Mouse (Mus musculus): Measurements from ENCODE around the gene Cd164. TPM values are rescaled to one million over a fixed set of nuclear protein-coding genes. Genes with fewer than 3 reads are reported as not detected.
A peak's percentile ranks its signal among the peaks of the same experiment; 100 is the strongest.

Gene Cd164
- total RNA-seq (2021): 100 to 1,000 TPM; 216 to 218 TPM

DNA sequence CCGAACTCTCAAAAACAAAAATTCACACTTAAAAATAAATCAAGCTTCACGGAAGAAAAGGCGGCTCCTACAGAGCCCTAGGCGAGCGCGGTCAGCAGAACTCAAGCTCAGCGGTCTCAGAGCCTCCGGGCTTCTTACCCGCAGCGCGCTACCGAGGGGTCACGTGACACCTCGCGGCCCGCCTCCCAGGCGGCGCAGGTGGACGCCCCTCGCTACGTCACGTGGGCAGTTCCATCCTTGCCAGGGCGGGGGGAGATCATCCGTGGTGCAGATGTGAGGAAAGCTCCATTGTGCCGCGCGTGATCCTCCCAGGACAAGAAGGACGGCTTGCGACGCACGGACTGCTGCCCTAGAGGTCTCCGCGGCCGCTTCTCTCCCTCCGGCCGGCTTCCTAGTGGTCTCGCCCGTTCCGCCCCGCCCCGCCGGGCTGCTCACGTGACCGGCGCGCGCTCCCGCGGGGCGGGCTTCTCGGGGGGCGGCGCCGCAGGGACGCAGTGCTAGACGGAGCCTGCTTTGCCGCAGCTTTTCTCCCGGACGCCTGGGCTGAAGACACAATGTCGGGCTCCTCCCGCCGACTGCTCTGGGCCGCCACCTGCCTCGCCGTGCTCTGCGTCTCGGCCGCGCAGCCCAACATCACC, at the start of gene Cd164:
Gene Cd164, plus strand, starts transcription at position 434 of the 638 bp plus-strand sequence.
- peak; percentile 94 for DNase-seq

DNA sequence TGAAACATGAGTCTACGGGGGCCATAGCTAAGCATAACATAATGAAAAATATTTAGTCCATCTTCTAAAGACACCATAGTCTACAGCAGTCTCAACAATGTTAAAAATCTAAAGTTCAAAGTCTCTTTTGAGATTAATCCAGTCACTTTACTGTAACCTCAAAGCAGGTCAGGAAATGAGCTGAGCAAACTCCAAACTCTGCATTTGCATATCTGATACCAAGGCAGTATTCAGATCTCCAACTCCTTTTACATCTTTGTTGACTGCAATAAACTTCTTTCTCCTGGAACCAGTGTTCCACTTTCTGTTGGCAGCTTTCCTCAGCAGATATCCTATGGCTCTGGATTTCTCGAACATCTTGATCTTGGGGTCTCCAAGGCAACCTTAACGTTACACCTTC, 48.5 kb upstream of the Cd164 start:
- no peak for DNase-seq

DNA sequence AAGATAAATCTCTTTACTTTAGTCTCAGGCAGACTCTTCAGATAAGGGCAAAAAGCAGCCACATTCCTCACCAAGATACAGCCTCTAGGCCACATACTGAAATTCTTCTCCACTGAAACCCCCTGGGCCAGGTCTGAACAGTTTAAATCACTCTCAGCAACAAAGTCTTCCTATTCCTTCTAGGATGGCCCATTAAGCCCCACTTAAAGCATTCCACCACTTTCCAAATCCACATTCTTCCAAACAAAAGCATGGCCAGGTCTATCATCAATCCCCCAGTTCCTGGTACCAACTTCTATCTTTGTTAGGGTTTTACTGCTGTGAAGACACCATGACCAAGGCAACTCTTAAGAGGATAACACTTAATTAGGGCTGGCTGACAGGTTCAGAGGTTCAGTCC, 46.7 kb upstream of the Cd164 start:
- no peak for DNase-seq

DNA sequence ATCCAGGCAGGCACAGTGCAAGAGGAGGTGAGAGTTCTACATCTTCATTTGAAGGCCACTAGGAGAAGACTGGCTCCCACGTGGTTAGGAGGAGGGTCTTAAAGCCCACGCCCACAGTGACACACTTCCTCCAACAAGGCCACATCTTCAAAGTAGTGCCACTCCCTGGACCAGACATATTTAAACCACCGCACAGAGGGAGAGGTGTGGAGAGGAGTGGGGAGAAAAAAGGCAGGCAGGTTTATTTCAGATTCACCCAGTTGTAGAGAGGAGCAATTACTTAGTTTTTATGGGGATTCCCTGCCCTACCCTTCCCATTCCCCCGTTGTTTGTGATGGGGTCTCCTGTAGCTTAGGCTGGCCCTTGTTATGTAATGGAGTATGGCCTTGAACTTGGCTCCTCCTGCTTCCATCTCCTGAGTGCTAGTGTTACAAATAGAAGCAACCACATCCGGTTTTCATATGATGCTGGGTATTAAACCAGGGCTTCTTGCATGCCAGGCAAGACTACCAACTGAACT, 46.2 kb upstream of the Cd164 start:
- no peak for DNase-seq

DNA sequence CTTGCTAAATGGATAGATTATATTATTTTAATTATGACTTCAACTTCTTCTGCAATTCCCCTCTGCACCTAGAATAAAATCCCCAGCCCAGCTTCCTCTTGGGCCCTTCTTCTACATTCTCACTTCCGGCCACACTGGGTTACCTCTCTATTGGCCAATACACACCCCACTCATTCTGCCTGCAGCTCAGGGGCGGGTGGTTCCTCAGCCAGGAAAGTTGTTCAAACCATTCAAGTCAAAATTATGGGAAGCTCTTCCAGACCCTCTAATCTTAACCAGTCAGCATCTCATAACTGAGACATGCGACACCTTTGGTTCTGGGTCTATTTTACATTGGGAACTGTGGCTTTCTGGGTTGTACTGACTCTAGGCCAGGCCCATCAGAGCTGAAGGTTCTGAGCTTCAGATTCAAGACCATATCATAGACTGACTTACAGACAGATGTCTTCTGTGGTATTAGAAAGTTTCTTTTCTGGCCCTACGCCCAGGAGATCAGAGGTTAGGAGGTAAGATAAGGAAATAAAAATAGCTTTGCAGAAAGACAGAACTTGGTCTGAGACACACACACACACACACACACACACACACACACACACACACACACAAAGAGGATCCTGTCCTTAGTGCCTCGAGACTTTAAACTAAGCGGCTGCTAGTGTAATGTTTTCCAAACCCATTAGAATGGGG, 45.3 kb upstream of the Cd164 start:
- DNase-seq: peak; percentile 78

DNA sequence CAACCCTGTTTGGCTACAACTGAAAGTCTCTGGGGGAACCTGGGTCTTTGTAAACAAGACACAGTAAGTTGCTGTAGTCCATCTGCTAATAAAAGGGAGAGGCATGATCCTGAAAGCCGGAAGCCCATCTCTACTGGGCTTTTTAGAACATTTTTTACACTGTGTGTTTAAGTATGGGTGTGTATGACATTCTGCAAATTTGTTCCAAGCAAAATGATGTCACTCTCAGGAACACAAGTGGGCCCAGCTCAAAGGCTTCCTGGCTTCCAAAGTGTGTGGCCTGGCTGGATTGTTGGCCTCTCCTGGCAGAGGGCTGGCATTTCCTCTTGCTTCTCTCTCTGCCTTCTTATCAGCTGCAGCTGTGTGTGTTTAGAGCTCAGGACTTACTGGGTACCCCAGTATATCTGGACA, 44.2 kb upstream of the Cd164 start:
- peak; percentile 58 for DNase-seq

DNA sequence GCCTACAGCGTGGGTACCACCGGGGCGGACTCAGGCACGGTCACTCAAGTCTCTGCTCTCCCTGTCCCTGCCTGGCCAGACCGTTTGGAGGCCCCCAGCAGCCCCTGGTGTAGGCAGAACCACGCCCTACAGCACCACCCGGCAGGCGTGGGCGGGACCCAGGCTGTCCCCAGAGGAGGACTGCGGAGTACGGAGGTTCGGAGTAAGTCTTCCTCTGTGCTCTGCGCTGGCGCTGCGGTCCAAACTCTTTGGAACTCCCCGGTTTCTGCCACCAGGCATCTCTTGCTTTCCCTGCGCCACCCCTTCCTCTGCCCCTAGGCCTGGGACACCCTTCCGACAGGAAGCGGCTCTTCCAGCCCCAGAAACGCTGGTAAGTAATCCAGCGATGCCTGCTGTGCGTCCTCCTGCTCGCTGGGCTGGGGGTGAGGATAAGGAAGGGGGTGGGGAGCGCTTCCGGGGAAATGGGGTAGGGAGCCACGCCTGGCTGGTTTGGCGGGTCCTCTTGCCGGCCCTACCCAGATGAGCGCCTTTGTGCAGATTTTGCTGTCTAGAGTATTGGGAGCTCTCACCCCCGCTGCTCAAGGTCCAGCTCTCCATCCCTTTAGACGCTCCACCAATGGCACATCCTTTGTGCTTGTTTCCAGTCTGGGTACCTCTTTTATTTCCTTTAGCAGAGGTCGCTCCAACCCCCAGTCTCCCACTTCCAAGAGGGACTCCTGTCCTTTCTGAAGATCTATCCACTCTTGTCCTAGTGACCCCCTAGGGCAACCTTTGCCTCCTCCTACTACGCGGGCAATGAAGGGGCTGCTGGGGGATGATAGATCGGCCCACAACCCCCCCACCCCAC, 42.8 kb upstream of the Cd164 start, which contains the start of gene Mical1:
Gene Mical1, plus strand, starts transcription at position 144 of the 847 bp plus-strand sequence.
- peak; percentile 79 for DNase-seq

DNA sequence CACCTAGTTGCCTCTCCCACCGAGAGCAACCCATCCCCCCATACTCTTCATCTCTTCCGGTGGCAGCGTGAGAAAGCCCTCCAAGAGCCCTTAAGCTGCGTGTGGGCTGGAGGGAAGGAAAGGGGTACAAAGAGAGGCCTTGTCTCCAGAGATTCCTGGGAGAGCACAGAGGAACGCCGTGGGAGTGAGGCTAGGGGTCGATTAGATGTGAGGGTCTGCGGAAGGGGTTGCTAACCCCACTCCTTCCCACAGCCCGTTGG, 42.3 kb upstream of the Cd164 start:
- no peak for DNase-seq

DNA sequence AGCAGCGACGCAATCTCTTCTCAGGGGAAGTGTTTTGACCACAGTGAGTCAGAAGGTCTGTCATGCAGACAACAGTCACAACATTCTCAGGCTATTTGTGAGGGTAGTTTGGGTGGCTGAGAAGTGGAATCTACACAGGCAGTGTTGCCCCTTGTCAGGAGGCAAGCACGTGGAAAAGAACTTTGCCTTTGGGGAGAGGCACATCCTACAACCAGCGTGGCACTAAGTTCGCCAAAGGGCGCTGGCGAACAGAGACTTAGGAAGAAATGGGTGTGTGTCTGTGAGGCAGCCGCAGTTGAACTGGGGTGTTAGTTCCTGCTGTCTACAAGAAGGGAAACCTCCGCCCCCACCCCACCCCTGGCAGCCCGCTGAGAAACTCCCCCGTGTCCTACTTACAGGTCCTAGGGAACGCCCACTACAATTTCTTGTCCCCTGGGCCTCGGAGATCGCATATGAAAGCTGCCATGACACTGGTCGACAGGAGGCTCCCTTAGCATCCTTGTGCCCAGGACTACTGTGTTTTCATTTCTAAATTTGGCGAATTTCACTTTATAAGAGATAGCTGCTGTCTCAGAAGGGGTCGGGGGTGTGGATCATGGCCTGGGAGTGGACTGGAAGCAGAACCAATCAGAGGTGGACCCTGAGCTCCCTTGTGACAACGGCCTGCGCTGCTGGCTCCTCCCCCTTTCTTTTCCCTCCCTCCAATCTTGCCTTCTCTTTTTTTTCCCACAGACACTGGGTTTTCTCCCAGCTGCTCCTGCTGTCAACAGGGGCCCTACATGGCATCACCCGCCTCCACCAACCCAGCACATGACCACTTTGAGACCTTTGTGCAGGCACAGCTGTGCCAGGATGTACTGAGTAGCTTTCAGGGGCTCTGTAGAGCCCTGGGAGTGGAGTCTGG, 41.7 kb upstream of the Cd164 start:
- peak; percentile 76 for DNase-seq

DNA sequence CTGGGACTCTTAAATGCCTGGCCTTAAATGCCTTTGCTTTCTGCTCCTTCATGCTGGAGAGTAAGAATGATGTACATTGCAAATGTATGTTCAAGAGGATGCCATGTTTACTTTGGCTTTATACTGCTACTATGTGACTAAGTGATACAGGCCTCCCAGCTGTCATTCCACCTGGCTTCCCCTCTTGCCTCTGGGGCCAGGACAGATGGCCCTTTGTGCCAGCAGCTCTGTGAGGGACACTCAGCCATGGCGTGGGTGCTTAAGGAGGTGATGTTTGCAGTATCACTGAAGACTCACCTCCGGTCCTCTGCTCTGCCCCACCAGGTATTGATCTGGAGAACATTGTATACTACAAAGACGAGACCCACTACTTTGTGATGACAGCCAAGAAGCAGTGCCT, 39.3 kb upstream of the Cd164 start:
- no peak for DNase-seq

DNA sequence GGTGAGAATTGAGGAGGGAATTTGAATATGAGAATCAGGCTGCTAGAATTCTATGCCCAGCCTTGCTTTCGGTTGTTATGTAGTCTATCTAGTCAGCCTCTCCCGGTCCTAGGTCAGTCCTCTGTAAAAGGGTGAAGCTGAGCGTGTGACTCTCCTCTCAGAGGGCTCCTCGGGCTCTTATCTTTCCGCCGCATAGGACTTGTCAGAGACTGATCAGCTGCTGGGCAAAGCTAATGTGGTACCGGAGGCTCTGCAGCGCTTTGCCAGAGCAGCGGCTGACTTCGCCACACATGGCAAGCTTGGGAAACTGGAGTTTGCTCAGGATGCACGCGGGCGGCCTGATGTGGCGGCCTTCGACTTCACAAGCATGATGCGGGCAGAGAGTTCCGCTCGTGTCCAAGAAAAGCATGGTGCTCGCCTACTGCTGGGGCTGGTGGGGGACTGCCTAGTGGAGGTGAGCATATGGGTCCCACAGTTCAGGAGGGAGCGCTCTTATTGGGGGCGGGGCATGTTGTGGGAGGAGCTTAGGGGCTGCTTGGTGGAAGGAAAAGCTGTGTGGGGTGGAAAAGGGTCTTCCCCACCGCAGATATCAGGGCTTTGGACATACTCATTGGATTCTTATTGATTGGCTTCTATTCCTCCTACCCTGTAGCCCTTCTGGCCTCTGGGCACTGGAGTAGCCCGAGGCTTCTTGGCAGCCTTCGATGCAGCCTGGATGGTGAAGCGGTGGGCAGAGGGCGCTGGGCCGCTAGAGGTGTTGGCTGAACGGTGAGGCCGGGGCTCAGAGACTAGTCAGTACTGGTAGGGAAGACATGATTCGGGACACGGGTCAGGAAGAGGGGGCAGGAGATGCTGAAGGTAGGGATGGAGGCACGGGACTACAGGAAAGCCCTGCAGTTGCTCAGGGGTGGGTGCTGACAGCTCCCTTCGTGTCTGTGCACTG, 38.0 kb upstream of the Cd164 start:
- DNase-seq: no peak

DNA sequence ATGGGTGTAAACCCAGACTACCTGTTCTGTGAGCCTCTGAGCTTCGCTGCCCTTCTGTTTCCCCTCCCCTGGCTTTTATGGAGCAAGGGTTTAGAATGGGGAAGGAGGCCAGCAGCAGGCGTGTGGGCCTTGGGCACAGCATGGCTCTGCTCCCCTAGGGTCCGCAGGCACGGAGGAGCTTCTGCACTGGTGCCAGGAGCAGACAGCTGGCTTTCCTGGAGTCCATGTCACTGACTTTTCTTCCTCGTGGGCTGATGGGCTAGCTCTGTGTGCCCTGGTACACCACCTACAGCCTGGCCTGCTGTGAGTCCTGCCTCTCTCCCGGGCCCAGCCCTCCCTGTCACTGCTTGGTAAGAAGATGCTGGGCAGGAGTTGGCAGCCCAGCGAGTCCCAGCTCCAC, 36.8 kb upstream of the Cd164 start:
- DNase-seq: no peak

DNA sequence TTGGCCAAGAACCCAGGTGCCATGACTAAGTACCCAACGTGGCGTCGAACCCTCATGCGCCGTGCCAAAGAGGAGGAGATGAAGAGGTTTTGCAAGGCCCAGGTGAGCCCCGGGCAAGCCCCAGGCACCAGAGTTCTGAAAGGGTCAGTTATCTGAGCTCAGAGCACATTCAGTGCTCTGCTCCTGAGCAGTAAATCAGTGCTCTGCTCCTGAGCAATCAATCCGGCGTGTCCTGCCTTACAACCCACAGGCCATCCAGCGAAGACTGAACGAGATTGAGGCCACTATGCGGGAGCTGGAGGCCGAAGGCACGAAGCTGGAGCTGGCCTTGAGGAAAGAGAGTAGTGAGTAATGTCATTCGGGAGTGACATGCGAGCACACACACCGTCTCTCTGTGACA, 33.4 kb upstream of the Cd164 start:
- DNase-seq: no peak

DNA sequence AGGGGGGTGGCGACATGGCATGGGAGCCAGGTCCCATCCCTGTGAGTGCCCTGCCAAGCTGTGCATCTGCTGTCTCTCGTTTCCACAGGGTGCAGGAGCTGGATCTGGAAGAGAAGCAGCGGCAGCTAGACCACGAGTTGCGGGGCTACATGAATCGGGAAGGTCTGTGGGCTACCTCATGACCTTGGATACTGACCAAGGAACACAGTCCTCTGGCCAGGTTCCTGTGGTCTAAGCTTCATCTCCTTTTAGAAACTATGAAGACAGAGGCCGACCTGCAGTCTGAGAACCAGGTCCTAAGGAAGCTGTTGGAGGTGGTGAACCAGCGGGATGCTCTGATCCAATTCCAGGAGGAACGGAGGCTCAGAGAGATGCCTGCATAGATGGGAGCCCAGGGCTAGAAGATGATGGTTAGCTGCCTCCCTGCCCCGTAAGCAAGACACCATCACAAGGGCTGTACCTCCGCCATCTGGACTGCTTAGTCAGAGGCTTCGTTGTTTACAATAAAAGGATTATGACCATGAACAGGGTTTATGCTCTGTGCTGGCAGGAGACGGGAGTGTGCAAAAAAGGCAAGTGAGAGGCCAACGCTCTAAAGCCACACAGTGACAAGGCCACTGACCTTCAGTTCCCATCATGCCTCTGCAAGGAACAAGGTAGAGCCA, 32.6 kb upstream of the Cd164 start:
- DNase-seq: no peak

DNA sequence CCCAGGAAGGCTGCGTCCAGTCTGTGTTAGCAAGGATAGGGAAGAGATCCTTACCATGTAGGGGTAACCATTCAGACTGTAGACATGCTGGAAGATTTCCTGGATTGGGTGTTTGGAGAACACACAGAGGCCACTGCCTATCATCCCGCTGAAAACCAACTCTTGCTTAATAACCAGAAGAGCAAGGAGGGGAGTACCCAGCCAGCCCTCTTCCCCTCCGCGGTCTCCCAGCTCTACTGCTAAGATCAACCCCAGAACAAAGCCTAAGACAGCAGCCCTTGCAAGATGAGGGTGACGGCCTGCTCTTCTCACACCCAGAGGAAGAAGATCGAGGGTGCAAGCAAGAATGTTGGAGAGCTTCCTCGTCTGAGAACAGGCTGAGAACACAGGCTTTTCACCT, 30.3 kb upstream of the Cd164 start:
- no peak for DNase-seq

DNA sequence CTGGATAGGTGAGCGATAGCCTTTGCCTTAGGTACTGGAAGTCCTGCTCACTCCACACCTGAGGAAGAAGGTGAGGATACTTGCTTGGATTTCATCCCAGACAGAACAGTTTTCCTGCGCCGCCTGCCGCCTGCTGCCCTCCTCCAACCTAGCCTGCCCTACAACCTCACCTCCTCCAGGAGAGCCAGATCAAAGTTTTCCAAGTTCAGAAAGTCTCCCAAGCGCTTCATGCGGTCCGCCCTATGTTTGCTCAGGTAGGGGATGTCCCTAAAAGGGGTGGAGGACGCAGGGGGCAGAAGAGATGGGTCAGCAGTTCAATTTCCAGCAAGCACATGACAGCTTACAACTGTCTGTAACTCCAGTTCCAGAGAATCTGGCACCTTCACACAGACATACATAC, 29.9 kb upstream of the Cd164 start:
- DNase-seq: no peak

DNA sequence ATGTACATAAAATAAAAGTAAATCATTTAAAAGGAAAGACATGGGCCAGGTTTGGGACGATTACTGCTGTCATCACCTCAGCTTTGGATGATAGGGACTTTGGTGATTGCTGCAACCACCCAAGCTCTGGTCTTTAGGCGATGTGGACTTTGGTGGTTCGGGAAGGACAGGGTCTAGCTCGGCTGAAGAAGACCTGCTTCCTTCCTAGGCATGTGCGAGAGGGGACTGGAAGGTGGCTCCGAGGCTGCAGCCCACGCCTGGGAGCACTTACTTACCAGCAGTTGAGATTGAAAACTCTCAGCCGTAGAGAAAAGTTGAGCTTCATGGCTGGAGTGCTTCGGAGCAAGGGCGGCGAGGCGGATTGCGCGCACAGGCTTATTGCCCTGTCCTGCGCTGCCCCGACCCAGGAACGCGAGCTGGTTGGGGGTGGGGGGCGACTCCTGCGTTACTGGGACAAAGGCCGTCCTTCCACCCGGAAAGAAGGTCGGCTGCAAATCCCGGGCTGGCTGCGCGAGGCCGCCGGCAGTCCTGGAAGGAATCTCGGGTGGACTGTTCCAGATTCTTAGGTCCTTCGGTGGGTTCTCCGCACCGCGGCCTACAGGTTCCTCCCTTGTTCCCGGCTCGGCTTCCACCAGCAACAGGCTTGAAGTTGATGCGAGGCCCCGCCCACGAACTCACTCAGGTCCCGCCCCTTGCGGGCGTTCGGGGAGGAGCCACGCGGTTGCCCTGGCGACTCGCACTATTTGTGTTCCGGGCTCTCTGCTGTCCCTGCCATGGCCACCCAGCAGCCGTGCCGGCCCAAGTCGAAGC, 29.3 kb upstream of the Cd164 start, which contains the start of the genes Smpd2 and Ppil6:
Gene Smpd2, minus strand, starts transcription at position 662 of the 810 bp plus-strand sequence.
Gene Ppil6, plus strand, starts transcription at position 732 of the 810 bp plus-strand sequence.
- DNase-seq: peak; percentile 97

DNA sequence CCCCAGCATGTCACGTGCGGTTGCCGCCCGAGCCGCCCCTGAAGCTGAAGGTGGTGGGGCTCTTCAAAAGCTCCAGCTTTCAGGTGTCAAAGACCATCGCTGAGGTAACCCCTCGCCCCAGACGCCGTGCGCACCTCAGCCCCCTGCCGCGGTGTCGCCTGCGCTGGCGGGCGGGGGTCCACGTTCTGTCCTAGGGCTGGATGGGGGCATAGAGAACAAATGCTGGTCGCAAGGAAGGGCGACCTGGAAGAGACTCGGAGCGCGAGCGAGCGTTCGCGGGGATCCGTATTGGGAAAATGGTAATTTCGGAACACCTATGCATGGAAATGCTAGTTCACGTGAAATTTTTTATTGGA, 28.7 kb upstream of the Cd164 start:
- DNase-seq: no peak

DNA sequence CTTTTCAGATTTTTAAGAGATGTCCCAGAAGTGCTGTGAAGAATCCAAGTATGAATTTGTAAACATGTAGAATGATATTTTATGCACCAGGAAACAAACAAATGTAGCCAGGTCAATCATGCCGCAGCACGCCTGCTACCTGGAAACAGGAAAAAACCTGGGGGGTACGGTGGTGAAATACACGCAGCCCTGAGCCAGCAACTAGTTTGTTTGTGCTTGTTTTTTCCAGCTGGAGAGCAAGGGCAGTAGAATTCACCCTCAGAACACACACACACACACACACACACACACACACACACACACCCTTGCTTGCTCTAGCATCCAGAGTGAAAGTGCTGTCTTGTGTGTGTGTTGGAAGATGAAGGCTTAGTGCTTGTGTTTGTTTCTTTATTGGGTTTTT, 28.1 kb upstream of the Cd164 start:
- no peak for DNase-seq

DNA sequence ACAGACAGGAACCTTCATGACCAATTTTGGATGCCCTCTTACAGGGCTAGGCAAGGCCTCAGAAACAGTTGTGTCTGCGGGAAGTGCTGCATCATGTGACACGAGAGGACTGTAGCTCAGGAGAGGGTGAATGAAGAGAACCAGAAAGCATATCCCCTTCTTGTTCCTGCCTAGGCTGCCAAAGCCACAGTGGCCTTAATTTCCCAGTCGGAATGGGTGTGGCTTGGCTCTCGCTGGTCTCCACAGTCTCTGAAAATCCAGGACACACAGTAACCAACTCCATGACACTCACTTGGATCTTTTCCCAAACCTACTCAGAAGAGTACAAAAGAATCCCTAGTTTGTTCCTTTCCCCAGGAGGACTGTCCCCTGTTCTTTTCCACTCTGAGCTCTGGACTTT, 18.3 kb upstream of the Cd164 start:
- peak; percentile 60 for DNase-seq

All from heart, postnatal 4 days (tissue).